Mouse (Mus musculus) brain, embryonic 18.5 days (tissue): Measurements from ENCODE around the gene Gfra1.

ENCODE experiments used
- DNase-seq: peaks from one replicate; pipeline ENCODE4 v3.0.0-alpha.2; 2012; ENCODE audit warnings: low read depth, low spot score

Gfra1 gene

GRCm38 (mm10) chr19:58255394-58255793 lies 200.3 kb downstream of the Gfra1 start:
- DNase-seq = no peak

- DNase-seq = no peak
These were observed 201.5 kb downstream of the Gfra1 start for GRCm38 (mm10) chr19:58254172-58254571.

GRCm38 (mm10) chr19:58251698-58252097 lies 204.0 kb downstream of the Gfra1 start:
- DNase-seq = no peak

- no peak for DNase-seq
These were observed 204.6 kb downstream of the Gfra1 start for GRCm38 (mm10) chr19:58251095-58251494.

GRCm38 (mm10) chr19:58250237-58250636 lies 205.5 kb downstream of the Gfra1 start:
- no peak for DNase-seq

- no peak for DNase-seq
These were observed 211.6 kb downstream of the Gfra1 start for GRCm38 (mm10) chr19:58244148-58244547.

- DNase-seq = no peak
These were observed 212.1 kb downstream of the Gfra1 start for GRCm38 (mm10) chr19:58243604-58244003.

GRCm38 (mm10) chr19:58238325-58238724 lies 217.4 kb downstream of the Gfra1 start:
- DNase-seq = no peak

- DNase-seq = no peak
These were observed 228.0 kb downstream of the Gfra1 start for GRCm38 (mm10) chr19:58227725-58228124.

- DNase-seq = no peak
These were observed 228.8 kb downstream of the Gfra1 start for GRCm38 (mm10) chr19:58226882-58227281.

- DNase-seq = no peak
These were observed 235.5 kb downstream of the Gfra1 start for GRCm38 (mm10) chr19:58220061-58220831.

GRCm38 (mm10) chr19:58217591-58217990 lies 238.1 kb downstream of the Gfra1 start:
- peak; percentile 12 for DNase-seq

GRCm38 (mm10) chr19:58206496-58207044 lies 249.1 kb downstream of the Gfra1 start:
- DNase-seq = no peak

GRCm38 (mm10) chr19:58205470-58205869 lies 250.2 kb downstream of the Gfra1 start:
- no peak for DNase-seq

GRCm38 (mm10) chr19:58202627-58203026 lies 253.1 kb downstream of the Gfra1 start:
- DNase-seq = no peak

- no peak for DNase-seq
These were observed 256.0 kb downstream of the Gfra1 start for GRCm38 (mm10) chr19:58199679-58200078.

- no peak for DNase-seq
These were observed 261.8 kb downstream of the Gfra1 start for GRCm38 (mm10) chr19:58193733-58194456.

- no peak for DNase-seq
These were observed 264.8 kb downstream of the Gfra1 start for GRCm38 (mm10) chr19:58190947-58191346.

- no peak for DNase-seq
These were observed 269.2 kb downstream of the Gfra1 start for GRCm38 (mm10) chr19:58186558-58186957.
